Mouse (Mus musculus): ENCODE data around the gene Sestd1.

- TF ChIP-seq CTCF (IDR thresholded peaks at IDR 0.05; ENCODE audit: borderline replicate concordance, insufficient read depth, low read depth, low read length) (no peak), POLR2A (IDR thresholded peaks at IDR 0.05; ENCODE audit: borderline replicate concordance, insufficient read depth, low read length) (no peak)
Observed at GRCm38 (mm10) chr2:77174313-77174712, 106.1 kb downstream of the Sestd1 start.
